Mouse (Mus musculus) myocyte (in vitro differentiated cells): ENCODE measurements around the gene Rarg.

Experiments used
- MYOG ChIP-seq, 3 experiments: IDR thresholded peaks; one replicate each; pipeline ENCODE4 v1.6.1; 2011; ENCODE audit warnings: control low read depth in 2 of 3, low read depth in 2 of 3, mild to moderate bottlenecking in 2 of 3; ENCODE audit not compliant: insufficient read length in 2 of 3, control insufficient read depth in 1 of 3, insufficient read depth in 1 of 3
- POLR2A ChIP-seq: IDR thresholded peaks from one replicate; pipeline ENCODE4 v1.6.1; 2011; ENCODE audit warnings: low read depth, mild to moderate bottlenecking, control low read depth, moderate library complexity; ENCODE audit not compliant: insufficient read length

DNA sequence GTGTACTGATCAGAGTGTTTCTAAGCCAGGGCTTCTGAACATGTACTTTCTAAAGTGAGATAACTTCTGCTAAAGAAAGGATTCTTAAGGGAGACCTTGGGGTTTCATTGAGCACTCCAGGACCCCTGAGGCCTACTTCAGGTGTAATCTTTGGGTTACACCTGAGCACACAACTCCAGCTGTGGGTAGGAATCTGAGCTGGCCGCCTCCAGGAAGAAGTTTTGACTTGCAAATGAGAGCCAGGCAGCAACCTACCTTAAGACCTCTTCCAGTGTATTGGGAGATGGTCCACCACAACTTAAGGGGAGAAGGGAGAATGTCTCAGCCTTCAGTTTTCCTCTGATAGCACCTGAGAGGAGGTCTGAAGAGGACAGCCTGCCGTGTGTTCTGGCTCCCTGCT, 43.2 kb downstream of the Rarg start:
- TF ChIP-seq POLR2A (no peak), MYOG (IDR thresholded peaks at IDR 0.05; ENCODE audit: control insufficient read depth in 1 of 3, insufficient read depth in 1 of 3, insufficient read length in 2 of 3, low read depth in 2 of 3) (no peak)
